Mouse (Mus musculus): ENCODE data around the gene Trpm3. TPM values are rescaled to one million over a fixed set of nuclear protein-coding genes. Genes with fewer than 3 reads are reported as not detected.

Trpm3 gene
- polyA plus RNA-seq, 1 experiment from 2014 or later: 1.9 TPM

- H3K4me1 ChIP-seq (ENCODE audit: insufficient read depth): no peaks in the 10 kb centered on the region
- no peak for TF ChIP-seq CTCF (IDR thresholded peaks at IDR 0.05; ENCODE audit: low read depth)
- ATAC-seq (ENCODE audit: insufficient read depth) (no peak), DNase-seq (no peak)
- WGBS: 85% methylated on average over 3 of the region's 3 CpGs
- H3K9ac ChIP-seq: no peak overlapping the region
- H3K9me3 ChIP-seq (ENCODE audit: low read depth, low read length): no peaks in the 10 kb centered on the region
- H3K27me3 ChIP-seq (ENCODE audit: insufficient read depth, low read length): no peaks in the 10 kb centered on the region
- H3K4me2 ChIP-seq: no peak overlapping the region
- H3K4me3 ChIP-seq (ENCODE audit: low read depth, low read length): no peak overlapping the region
- H3K36me3 ChIP-seq (ENCODE audit: insufficient read depth): no peaks in the 10 kb centered on the region
- no peak overlapping the region for H3K27ac ChIP-seq (ENCODE audit: low read depth)
Measured at GRCm38 (mm10) chr19:22672892-22673291, 534.0 kb downstream of the Trpm3 start.

GRCm38 (mm10) chr19:22676206-22676605 lies 537.4 kb downstream of the Trpm3 start:
- Histone ChIP-seq H3K27me3 (ENCODE audit: insufficient read depth, low read length) (no peaks in the 10 kb centered on the region), H3K4me3 (ENCODE audit: low read depth, low read length) (no peak overlapping the region), H3K27ac (ENCODE audit: low read depth) (no peak overlapping the region), H3K4me2 (no peak overlapping the region), H3K9ac (no peak overlapping the region), H3K4me1 (ENCODE audit: insufficient read depth) (no peaks in the 10 kb centered on the region), H3K36me3 (ENCODE audit: insufficient read depth) (no peaks in the 10 kb centered on the region), H3K9me3 (ENCODE audit: low read depth, low read length) (no peaks in the 10 kb centered on the region)
- ATAC-seq (ENCODE audit: insufficient read depth): no peak
- no peak for DNase-seq
- TF ChIP-seq CTCF (IDR thresholded peaks at IDR 0.05; ENCODE audit: low read depth): no peak
- 82% methylated on average over 4 of the region's 4 CpGs for WGBS

- WGBS: 91% methylated on average over 6 of the region's 6 CpGs
- H3K4me3 ChIP-seq (ENCODE audit: low read depth, low read length): no peak overlapping the region
- no peak overlapping the region for H3K4me2 ChIP-seq
- no peaks in the 10 kb centered on the region for H3K27me3 ChIP-seq (ENCODE audit: insufficient read depth, low read length)
- ATAC-seq (ENCODE audit: insufficient read depth) (no peak), DNase-seq (no peak)
- H3K9me3 ChIP-seq (ENCODE audit: low read depth, low read length): no peaks in the 10 kb centered on the region
- H3K9ac ChIP-seq: no peak overlapping the region
- H3K27ac ChIP-seq (ENCODE audit: low read depth): no peak overlapping the region
- no peaks in the 10 kb centered on the region for H3K36me3 ChIP-seq (ENCODE audit: insufficient read depth)
- H3K4me1 ChIP-seq (ENCODE audit: insufficient read depth): no peaks in the 10 kb centered on the region
- TF ChIP-seq CTCF (IDR thresholded peaks at IDR 0.05; ENCODE audit: low read depth): no peak
Measured at GRCm38 (mm10) chr19:22682238-22682637, 543.4 kb downstream of the Trpm3 start.

GRCm38 (mm10) chr19:22691995-22692394 lies 553.1 kb downstream of the Trpm3 start:
- Histone ChIP-seq H3K36me3 (ENCODE audit: insufficient read depth) (no peaks in the 10 kb centered on the region), H3K4me1 (ENCODE audit: insufficient read depth) (no peaks in the 10 kb centered on the region), H3K4me3 (ENCODE audit: low read depth, low read length) (no peak overlapping the region), H3K27ac (ENCODE audit: low read depth) (no peak overlapping the region), H3K27me3 (ENCODE audit: insufficient read depth, low read length) (no peaks in the 10 kb centered on the region), H3K4me2 (no peak overlapping the region), H3K9ac (no peak overlapping the region), H3K9me3 (ENCODE audit: low read depth, low read length) (no peaks in the 10 kb centered on the region)
- no peak for ATAC-seq (ENCODE audit: insufficient read depth)
- no peak for TF ChIP-seq CTCF (IDR thresholded peaks at IDR 0.05; ENCODE audit: low read depth)
- no peak for DNase-seq
- 82% methylated on average over 5 of the region's 5 CpGs for whole genome bisulfite sequencing

- no peak for TF ChIP-seq CTCF (IDR thresholded peaks at IDR 0.05; ENCODE audit: low read depth)
- DNase-seq (no peak), ATAC-seq (ENCODE audit: insufficient read depth) (no peak)
- no peaks in the 10 kb centered on the region for H3K36me3 ChIP-seq (ENCODE audit: insufficient read depth)
- no peaks in the 10 kb centered on the region for H3K9me3 ChIP-seq (ENCODE audit: low read depth, low read length)
- H3K9ac ChIP-seq: no peak overlapping the region
- no peak overlapping the region for H3K4me2 ChIP-seq
- H3K4me1 ChIP-seq (ENCODE audit: insufficient read depth): no peaks in the 10 kb centered on the region
- H3K27me3 ChIP-seq (ENCODE audit: insufficient read depth, low read length): no peaks in the 10 kb centered on the region
- H3K27ac ChIP-seq (ENCODE audit: low read depth): no peak overlapping the region
- no peak overlapping the region for H3K4me3 ChIP-seq (ENCODE audit: low read depth, low read length)
- WGBS: 69% methylated on average over 4 of the region's 4 CpGs
Measured at GRCm38 (mm10) chr19:22692553-22692952, 553.7 kb downstream of the Trpm3 start.

- H3K27ac ChIP-seq (ENCODE audit: low read depth): no peak overlapping the region
- 76% methylated on average over 5 of the region's 5 CpGs for WGBS
Measured at GRCm38 (mm10) chr19:22692956-22693355, 554.1 kb downstream of the Trpm3 start.

GRCm38 (mm10) chr19:22695423-22695822 lies 556.6 kb downstream of the Trpm3 start:
- H3K9me3 ChIP-seq (ENCODE audit: low read depth, low read length): no peaks in the 10 kb centered on the region
- TF ChIP-seq CTCF (IDR thresholded peaks at IDR 0.05; ENCODE audit: low read depth): no peak
- no peak overlapping the region for H3K4me3 ChIP-seq (ENCODE audit: low read depth, low read length)
- no peaks in the 10 kb centered on the region for H3K36me3 ChIP-seq (ENCODE audit: insufficient read depth)
- no peaks in the 10 kb centered on the region for H3K4me1 ChIP-seq (ENCODE audit: insufficient read depth)
- DNase-seq (no peak), ATAC-seq (ENCODE audit: insufficient read depth) (no peak)
- H3K27ac ChIP-seq (ENCODE audit: low read depth): no peak overlapping the region
- no peak overlapping the region for H3K4me2 ChIP-seq
- WGBS: 24% methylated on average over 2 of the region's 2 CpGs
- H3K9ac ChIP-seq: no peak overlapping the region
- no peaks in the 10 kb centered on the region for H3K27me3 ChIP-seq (ENCODE audit: insufficient read depth, low read length)

More at GRCm38 (mm10) chr19:22692956-22693355, 554.1 kb downstream of the Trpm3 start:
- no peak overlapping the region for H3K4me3 ChIP-seq (ENCODE audit: low read depth, low read length)
- H3K9me3 ChIP-seq (ENCODE audit: low read depth, low read length): no peaks in the 10 kb centered on the region
- TF ChIP-seq CTCF (IDR thresholded peaks at IDR 0.05; ENCODE audit: low read depth): no peak
- ATAC-seq (ENCODE audit: insufficient read depth) (no peak), DNase-seq (no peak)
- H3K27me3 ChIP-seq (ENCODE audit: insufficient read depth, low read length): no peaks in the 10 kb centered on the region
- H3K9ac ChIP-seq: no peak overlapping the region
- no peak overlapping the region for H3K4me2 ChIP-seq
- no peaks in the 10 kb centered on the region for H3K36me3 ChIP-seq (ENCODE audit: insufficient read depth)
- H3K4me1 ChIP-seq (ENCODE audit: insufficient read depth): no peaks in the 10 kb centered on the region

DNA sequence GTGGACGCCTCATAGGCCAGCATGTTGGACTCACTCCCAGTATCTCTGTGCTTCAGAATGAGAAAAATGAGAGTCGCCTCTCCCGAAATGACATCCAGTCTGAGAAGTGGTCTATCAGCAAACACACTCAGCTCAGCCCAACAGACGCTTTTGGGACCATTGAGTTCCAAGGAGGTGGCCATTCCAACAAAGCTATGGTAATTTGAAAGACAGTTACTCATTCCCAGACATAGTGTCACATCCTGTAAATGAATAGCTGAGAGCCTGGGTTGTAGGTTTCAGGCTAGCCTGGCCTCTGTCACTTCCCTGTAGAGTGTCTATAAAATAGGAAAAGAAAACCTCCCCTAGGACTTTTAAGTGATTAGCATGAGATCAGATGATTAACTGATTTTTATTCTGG lies 559.9 kb downstream of the Trpm3 start:
- H3K9me3 ChIP-seq (ENCODE audit: low read depth, low read length): no peaks in the 10 kb centered on the region
- no peak for TF ChIP-seq CTCF (IDR thresholded peaks at IDR 0.05; ENCODE audit: low read depth)
- ATAC-seq (ENCODE audit: insufficient read depth) (no peak), DNase-seq (no peak)
- no peaks in the 10 kb centered on the region for H3K36me3 ChIP-seq (ENCODE audit: insufficient read depth)
- no peaks in the 10 kb centered on the region for H3K27me3 ChIP-seq (ENCODE audit: insufficient read depth, low read length)
- no peak overlapping the region for H3K27ac ChIP-seq (ENCODE audit: low read depth)
- H3K4me2 ChIP-seq: no peak overlapping the region
- 76% methylated on average over 4 of the region's 4 CpGs for WGBS
- no peak overlapping the region for H3K9ac ChIP-seq
- H3K4me1 ChIP-seq (ENCODE audit: insufficient read depth): no peaks in the 10 kb centered on the region
- no peak overlapping the region for H3K4me3 ChIP-seq (ENCODE audit: low read depth, low read length)

Data from lung, embryonic 14.5 days (tissue).